Mouse (Mus musculus) cortical plate, adult 2 months (tissue): ENCODE measurements at regions not wholly inside any gene's neighbourhood (a gene's known extent, or its start where the extent isn't known, plus 50 kb on each side); places are given as distances from the start of the nearest gene placed in this dataset.

ENCODE experiments used
- H3K27ac ChIP-seq: fragments of 200-500 bp; 2 replicates; pipeline ENCODE4 v1.5.1; 2012; ENCODE audit warnings: low read length, control low read depth, inconsistent platforms; ENCODE audit not compliant: insufficient read depth
- H3K4me1 ChIP-seq: fragments of 200-500 bp; 2 replicates; pipeline ENCODE4 v1.6.1; 2011; ENCODE audit warnings: low read length; ENCODE audit not compliant: control insufficient read depth, insufficient read depth
- H3K4me3 ChIP-seq: fragments of 200-500 bp; 2 replicates; pipeline ENCODE4 v1.5.1; 2011; ENCODE audit warnings: mild to moderate bottlenecking, low read length, control low read depth; ENCODE audit not compliant: insufficient read depth
- CTCF ChIP-seq: fragments of 200-500 bp; IDR thresholded peaks from 2 replicates; pipeline ENCODE4 v1.5.1; 2011; ENCODE audit warnings: mild to moderate bottlenecking, control low read depth, low read length; ENCODE audit not compliant: insufficient read depth; ENCODE audit errors: extremely low read depth
- POLR2A ChIP-seq: fragments of 200-500 bp; IDR thresholded peaks from 2 replicates; pipeline ENCODE4 v1.6.1; 2011; ENCODE audit warnings: mild to moderate bottlenecking, low read length, control low read depth; ENCODE audit not compliant: insufficient read depth; ENCODE audit errors: extremely low read depth

GRCm38 (mm10) chr1:41887556-41887955 lies 808.0 kb upstream of the Pou3f3 start:
- Histone ChIP-seq H3K27ac (no peak overlapping the region), H3K4me1 (peaks cover 2% of the 10 kb centered on the region; the same call in 1 of the 2 replicates), H3K4me3 (no peak overlapping the region)
- no peak for TF ChIP-seq CTCF
- no peak for TF ChIP-seq POLR2A

GRCm38 (mm10) chr1:41888213-41888612 lies 807.4 kb upstream of the Pou3f3 start:
- Histone ChIP-seq H3K4me1 (peaks cover 2% of the 10 kb centered on the region; the same call in 1 of the 2 replicates), H3K4me3 (no peak overlapping the region), H3K27ac (no peak overlapping the region)
- TF ChIP-seq CTCF (no peak), POLR2A (no peak)

- no peak overlapping the region for H3K27ac ChIP-seq
- TF ChIP-seq POLR2A: no peak
- no peak for TF ChIP-seq CTCF
- no peak overlapping the region for H3K4me3 ChIP-seq
- H3K4me1 ChIP-seq: peaks cover 2% of the 10 kb centered on the region; the same call in 1 of the 2 replicates
These were observed 806.6 kb upstream of the Pou3f3 start for GRCm38 (mm10) chr1:41888966-41889365.

GRCm38 (mm10) chr1:41889940-41890339 lies 805.6 kb upstream of the Pou3f3 start:
- H3K27ac ChIP-seq: no peak overlapping the region
- TF ChIP-seq POLR2A (no peak), CTCF (no peak)

GRCm38 (mm10) chr1:41890714-41891689 lies 804.6 kb upstream of the Pou3f3 start:
- TF ChIP-seq CTCF (no peak), POLR2A (no peak)
- Histone ChIP-seq H3K27ac (peak overlapping the region; percentile 60), H3K4me1 (peaks cover 2% of the 10 kb centered on the region; the same call in 1 of the 2 replicates), H3K4me3 (no peak overlapping the region)

More at GRCm38 (mm10) chr1:41889940-41890339, 805.6 kb upstream of the Pou3f3 start:
- H3K4me3 ChIP-seq: no peak overlapping the region
- peaks cover 2% of the 10 kb centered on the region; the same call in 1 of the 2 replicates for H3K4me1 ChIP-seq

- no peak overlapping the region for H3K4me3 ChIP-seq
These were observed 803.8 kb upstream of the Pou3f3 start for GRCm38 (mm10) chr1:41891730-41892129.

GRCm38 (mm10) chr1:41892376-41892775 lies 803.2 kb upstream of the Pou3f3 start:
- peaks cover 1% of the 10 kb centered on the region; the same call in 1 of the 2 replicates for H3K4me1 ChIP-seq
- no peak for TF ChIP-seq POLR2A
- TF ChIP-seq CTCF: no peak
- H3K4me3 ChIP-seq: no peak overlapping the region
- H3K27ac ChIP-seq: no peak overlapping the region

More at GRCm38 (mm10) chr1:41891730-41892129, 803.8 kb upstream of the Pou3f3 start:
- TF ChIP-seq POLR2A (no peak), CTCF (no peak)
- peaks cover 2% of the 10 kb centered on the region; the same call in 1 of the 2 replicates for H3K4me1 ChIP-seq
- no peak overlapping the region for H3K27ac ChIP-seq

GRCm38 (mm10) chr1:41897768-41898330 lies 797.7 kb upstream of the Pou3f3 start:
- TF ChIP-seq POLR2A: no peak
- TF ChIP-seq CTCF: peak; percentile 59
- no peaks in the 10 kb centered on the region; the same call in 1 of the 2 replicates for H3K4me1 ChIP-seq
- H3K27ac ChIP-seq: no peak overlapping the region
- no peak overlapping the region for H3K4me3 ChIP-seq

GRCm38 (mm10) chr1:41900370-41900769 lies 795.2 kb upstream of the Pou3f3 start:
- Histone ChIP-seq H3K4me1 (no peaks in the 10 kb centered on the region; the same call in 1 of the 2 replicates), H3K4me3 (no peak overlapping the region), H3K27ac (no peak overlapping the region)
- TF ChIP-seq CTCF (no peak), POLR2A (no peak)

GRCm38 (mm10) chr1:41905971-41906370 lies 789.6 kb upstream of the Pou3f3 start:
- TF ChIP-seq POLR2A (no peak), CTCF (no peak)
- Histone ChIP-seq H3K27ac (no peak overlapping the region), H3K4me1 (no peaks in the 10 kb centered on the region; the same call in 1 of the 2 replicates), H3K4me3 (no peak overlapping the region)
